ENCODE assay signal across 8 mouse cellular contexts in genomic region chr19:7274326-7274990, GRCm38 (mm10). TPM values are rescaled to one million over a fixed set of nuclear protein-coding genes. Genes with fewer than 3 reads are reported as not detected.
A peak's percentile ranks its signal among the peaks of the same experiment; 100 is the strongest.
DNase-seq lines count a peak whose midpoint lies in the region; ATAC-seq lines count a peak whose summit lies in the region.

No protein-coding gene starts in this region.

- WGBS in forebrain, embryonic 14.5 days, result 73% methylated on average over 13 of the region's 13 CpGs
- 89% methylated on average over 13 of the region's 13 CpGs for WGBS in limb, embryonic 10.5 days

- H3K9me3 ChIP-seq in forebrain, embryonic 14.5 days (replicated peaks; ENCODE audit: control insufficient read depth, low read length), result no peaks in the 10 kb centered on the region
- no peaks in the 10 kb centered on the region for H3K9me3 ChIP-seq in limb, embryonic 10.5 days (replicated peaks)

- H3K9ac ChIP-seq in forebrain, embryonic 14.5 days (ENCODE audit: low read length), result no peak overlapping the region

- intact Hi-C loops in left cerebral cortex, postnatal 4 days (cut with DNase I), result no loop called here

- peak; percentile 14; the same call in 1 of the 2 replicates for ATAC-seq in forebrain, embryonic 14.5 days

- H3K4me3 ChIP-seq in forebrain, embryonic 14.5 days (ENCODE audit: low read depth, low read length), result no peak overlapping the region
- H3K4me3 ChIP-seq in limb, embryonic 10.5 days, result no peak overlapping the region

- no peaks in the 10 kb centered on the region for H3K27me3 ChIP-seq in forebrain, embryonic 14.5 days (replicated peaks; ENCODE audit: control insufficient read depth, insufficient read depth, low read length)
- no peaks in the 10 kb centered on the region for H3K27me3 ChIP-seq in limb, embryonic 10.5 days (ENCODE audit: low read depth, poor library complexity, severe bottlenecking)

- peak overlapping the region; percentile 21; the same call in 1 of the 2 replicates for H3K4me2 ChIP-seq in forebrain, embryonic 14.5 days (ENCODE audit: low read length)

- peaks cover 45% of the 10 kb centered on the region for H3K4me1 ChIP-seq in forebrain, embryonic 14.5 days (ENCODE audit: control insufficient read depth, insufficient read depth, low read length)
- peaks cover 50% of the 10 kb centered on the region for H3K4me1 ChIP-seq in limb, embryonic 10.5 days

- H3K27ac ChIP-seq in forebrain, embryonic 14.5 days (ENCODE audit: low read depth, low read length), result peak overlapping the region; percentile 89
- H3K27ac ChIP-seq in limb, embryonic 10.5 days, result peak overlapping the region; percentile 20

- peaks cover 92% of the 10 kb centered on the region for H3K36me3 ChIP-seq in forebrain, embryonic 14.5 days (ENCODE audit: control insufficient read depth, insufficient read depth, low read length)
- H3K36me3 ChIP-seq in limb, embryonic 10.5 days, result peaks cover 99% of the 10 kb centered on the region

- peak; percentile 90 for DNase-seq in left cerebral cortex, postnatal 4 days
- DNase-seq in left cerebral cortex, adult 9 months (ENCODE audit: low spot score in 2 of 2), result no peak
- DNase-seq in cerebellum, adult 11-12 months, result peak; percentile 92
- peak; percentile 85 for DNase-seq in forebrain, embryonic 14.5 days (ENCODE audit: low spot score)
- DNase-seq in limb, embryonic 10.5 days (ENCODE audit: low spot score), result no peak
- no peak for DNase-seq in spleen, postnatal 36 days (ENCODE audit: low spot score in 2 of 2)
- no peak for DNase-seq in left cerebral cortex, adult 18-20 months (ENCODE audit: low spot score in 2 of 2)
- DNase-seq in lung, adult 18-20 months, result no peak

RNA-seq across cellular contexts. Expression of gene Rcor2, which starts 7.3 kb away (rescaled TPM):
- 10 to 100 TPM; 29.7 to 30.4 TPM for total RNA-seq in left cerebral cortex, postnatal 4 days (2021)
- 36.2 and 36.6 TPM in 2 replicates for polyA plus RNA-seq in forebrain, embryonic 14.5 days (2014; fragmentation: Nextera tagmentation; extraction: Ambion mirVana)
- polyA plus RNA-seq in limb, embryonic 10.5 days (2016; fragmentation: Nextera tagmentation; extraction: Ambion mirVana), result 54.9 and 63.1 TPM in 2 replicates
- 10 to 100 TPM; 17.6 to 17.7 TPM for total RNA-seq in left cerebral cortex, adult 18-20 months (2021)

RNA-seq across cellular contexts. Expression of gene Naa40, which starts 33.5 kb away (rescaled TPM):
- 10 to 100 TPM; 45.6 to 49.9 TPM for total RNA-seq in left cerebral cortex, postnatal 4 days (2021)
- polyA plus RNA-seq in forebrain, embryonic 14.5 days (2014; fragmentation: Nextera tagmentation; extraction: Ambion mirVana), result 62.7 and 69.6 TPM in 2 replicates
- 92.0 and 92.4 TPM in 2 replicates for polyA plus RNA-seq in limb, embryonic 10.5 days (2016; fragmentation: Nextera tagmentation; extraction: Ambion mirVana)
- total RNA-seq in left cerebral cortex, adult 18-20 months (2021), result 10 to 100 TPM; 27.7 to 29.8 TPM

RNA-seq across cellular contexts. Expression of gene Cox8a, which starts 57.0 kb away (rescaled TPM):
- 100 to 1,000 TPM; 469 to 499 TPM for total RNA-seq in left cerebral cortex, postnatal 4 days (2021)
- 772 and 935 TPM in 2 replicates for polyA plus RNA-seq in forebrain, embryonic 14.5 days (2014; fragmentation: Nextera tagmentation; extraction: Ambion mirVana)
- 862 and 928 TPM in 2 replicates for polyA plus RNA-seq in limb, embryonic 10.5 days (2016; fragmentation: Nextera tagmentation; extraction: Ambion mirVana)
- 1,000 to 10,000 TPM in 1 of 2 experiments, 100 to 1,000 TPM in 1; 906 to 1,040 TPM for total RNA-seq in left cerebral cortex, adult 18-20 months (2021)

Comparison
In these comparisons a context has a peak if more than half of its experiments do, and no peak if none do; other contexts are left out.
1. DNase-seq: peak in left cerebral cortex, postnatal 4 days (single experiment), cerebellum, adult 11-12 months (single experiment) and forebrain, embryonic 14.5 days (single experiment); none in left cerebral cortex, adult 9 months (0 of 2), limb, embryonic 10.5 days (single experiment), spleen, postnatal 36 days (0 of 2), left cerebral cortex, adult 18-20 months (0 of 2) and lung, adult 18-20 months (0 of 2).